Mouse (Mus musculus) liver, embryonic 11.5 days (tissue): ENCODE results near the gene Ampd3. TPM values are rescaled to one million over a fixed set of nuclear protein-coding genes. Genes with fewer than 3 reads are reported as not detected.

Experiments used
- ATAC-seq: fragments of 200-750 bp; cut with Nextera tagmentation; replicated peaks from 2 replicates; pipeline ENCODE4 v1.8.0; 2017; ENCODE audit warnings: moderate number of reproducible peaks, mild to moderate bottlenecking, moderate TSS enrichment, moderate library complexity; ENCODE audit not compliant: low FRiP score
- DNase-seq: peaks from one replicate; pipeline ENCODE4 v3.0.0-alpha.2; 2017; ENCODE audit warnings: low spot score
- H3K27ac ChIP-seq: fragments of 300-500 bp; sonication (generic); 2 replicates; pipeline ENCODE4 v1.5.1; 2014; ENCODE audit warnings: mild to moderate bottlenecking, low read depth, low read length, control low read depth
- H3K27me3 ChIP-seq: fragments of 300-500 bp; sonication (generic); replicated peaks from 2 replicates; pipeline ENCODE4 v1.6.1; 2014; ENCODE audit warnings: low read length, mixed read lengths; ENCODE audit not compliant: control insufficient read depth, insufficient read depth
- H3K36me3 ChIP-seq: fragments of 300-500 bp; sonication (generic); 2 replicates; pipeline ENCODE4 v1.6.1; 2014; ENCODE audit warnings: mild to moderate bottlenecking, low read length, moderate library complexity, mixed read lengths; ENCODE audit not compliant: control insufficient read depth, insufficient read depth
- H3K4me1 ChIP-seq: fragments of 300-500 bp; sonication (generic); replicated peaks from 2 replicates; pipeline ENCODE4 v1.6.1; 2014; ENCODE audit warnings: low read length, mixed read lengths; ENCODE audit not compliant: control insufficient read depth, insufficient read depth
- H3K4me2 ChIP-seq: fragments of 300-500 bp; sonication (generic); 2 replicates; pipeline ENCODE4 v1.6.1; 2014; ENCODE audit warnings: mild to moderate bottlenecking, control low read depth, moderate library complexity
- H3K4me3 ChIP-seq: fragments of 300-500 bp; sonication (generic); 2 replicates; pipeline ENCODE4 v1.5.1; 2014; ENCODE audit warnings: low read depth, low read length, control low read depth
- H3K9ac ChIP-seq: fragments of 300-500 bp; sonication (generic); 2 replicates; pipeline ENCODE4 v1.6.1; 2014; ENCODE audit warnings: low read depth, low read length, control low read depth
- H3K9me3 ChIP-seq: fragments of 300-500 bp; sonication (generic); 2 replicates; pipeline ENCODE4 v1.6.1; 2016; ENCODE audit warnings: low read length, inconsistent platforms, mixed read lengths; ENCODE audit not compliant: control insufficient read depth
- WGBS: fragments of 180-500 bp; shearing (Covaris S2); extraction: QIAGEN DNeasy Blood & Tissue Kit; methylation state at CpG from one replicate; pipeline ENCODE4 v1.1.7; 2014; 5-methylcytosine and 5-hydroxymethylcytosine counted together
- polyA plus RNA-seq: library from polyadenylated mRNA; unstranded; fragments of >200 nt; fragmentation: Nextera tagmentation; extraction: Ambion mirVana; gene quantifications from 2 replicates; pipeline ENCODE4 v1.2.1, GENCODE M21; 2014

Gene Ampd3
- polyA plus RNA-seq, 1 experiment from 2014 or later, result 41.1 TPM

- Histone ChIP-seq H3K36me3 (no peaks in the 10 kb centered on the region), H3K9ac (no peak overlapping the region), H3K27ac (no peak overlapping the region), H3K27me3 (no peaks in the 10 kb centered on the region), H3K4me2 (no peak overlapping the region), H3K4me3 (no peak overlapping the region), H3K4me1 (no peaks in the 10 kb centered on the region), H3K9me3 (no peaks in the 10 kb centered on the region)
- no peak for ATAC-seq
- no peak for DNase-seq
- WGBS, result 86% methylated on average over 12 of the region's 12 CpGs
Measured at GRCm38 (mm10) chr7:110732001-110732632, 35.9 kb upstream of the Ampd3 start.

GRCm38 (mm10) chr7:110736914-110737313 is 31.1 kb upstream of the Ampd3 start:
- H3K9ac ChIP-seq, result no peak overlapping the region
- H3K4me2 ChIP-seq, result no peak overlapping the region
- H3K4me3 ChIP-seq, result no peak overlapping the region
- no peak overlapping the region for H3K27ac ChIP-seq
- no peaks in the 10 kb centered on the region for H3K4me1 ChIP-seq
- no peak for ATAC-seq
- no peaks in the 10 kb centered on the region for H3K27me3 ChIP-seq
- 57% methylated on average over 2 of the region's 2 CpGs for WGBS
- H3K9me3 ChIP-seq, result no peaks in the 10 kb centered on the region
- H3K36me3 ChIP-seq, result no peaks in the 10 kb centered on the region
- DNase-seq, result no peak

- Histone ChIP-seq H3K27ac (no peak overlapping the region), H3K36me3 (no peaks in the 10 kb centered on the region), H3K9me3 (no peaks in the 10 kb centered on the region), H3K9ac (no peak overlapping the region), H3K27me3 (no peaks in the 10 kb centered on the region), H3K4me1 (no peaks in the 10 kb centered on the region), H3K4me2 (no peak overlapping the region), H3K4me3 (no peak overlapping the region)
- ATAC-seq (no peak), DNase-seq (no peak)
- WGBS, result 51% methylated on average over 5 of the region's 5 CpGs
Measured at GRCm38 (mm10) chr7:110739764-110740163, 28.2 kb upstream of the Ampd3 start.

DNA sequence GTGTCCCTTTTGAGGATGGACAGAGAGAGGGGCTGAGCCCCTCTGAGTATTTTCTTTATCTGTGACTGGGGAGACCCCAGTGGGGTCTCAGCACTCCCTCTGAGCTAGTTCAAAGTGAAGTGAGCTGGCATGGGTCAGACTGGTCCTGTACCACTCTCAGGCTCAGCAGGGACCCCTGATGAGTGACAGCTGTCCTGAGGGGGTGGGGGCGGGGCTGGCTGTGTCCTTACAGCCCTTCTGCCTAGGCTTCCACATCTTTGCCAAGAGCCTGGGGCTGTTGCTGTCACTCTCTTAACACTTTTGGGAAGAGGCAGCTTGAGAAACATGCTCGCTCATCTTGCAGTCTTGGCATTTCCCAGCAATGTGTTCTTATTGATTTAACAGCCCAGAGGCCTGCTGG is 27.8 kb upstream of the Ampd3 start:
- no peak overlapping the region for H3K27ac ChIP-seq
- no peak overlapping the region for H3K9ac ChIP-seq
- no peak overlapping the region for H3K4me2 ChIP-seq
- WGBS, result 77% methylated on average over 2 of the region's 2 CpGs
- no peak for ATAC-seq
- H3K4me3 ChIP-seq, result no peak overlapping the region
- no peaks in the 10 kb centered on the region for H3K27me3 ChIP-seq
- no peaks in the 10 kb centered on the region for H3K9me3 ChIP-seq
- no peaks in the 10 kb centered on the region for H3K4me1 ChIP-seq
- no peaks in the 10 kb centered on the region for H3K36me3 ChIP-seq
- DNase-seq, result no peak

GRCm38 (mm10) chr7:110742022-110742421 is 26.0 kb upstream of the Ampd3 start:
- no peaks in the 10 kb centered on the region for H3K4me1 ChIP-seq
- WGBS, result 79% methylated on average over 5 of the region's 5 CpGs

DNA sequence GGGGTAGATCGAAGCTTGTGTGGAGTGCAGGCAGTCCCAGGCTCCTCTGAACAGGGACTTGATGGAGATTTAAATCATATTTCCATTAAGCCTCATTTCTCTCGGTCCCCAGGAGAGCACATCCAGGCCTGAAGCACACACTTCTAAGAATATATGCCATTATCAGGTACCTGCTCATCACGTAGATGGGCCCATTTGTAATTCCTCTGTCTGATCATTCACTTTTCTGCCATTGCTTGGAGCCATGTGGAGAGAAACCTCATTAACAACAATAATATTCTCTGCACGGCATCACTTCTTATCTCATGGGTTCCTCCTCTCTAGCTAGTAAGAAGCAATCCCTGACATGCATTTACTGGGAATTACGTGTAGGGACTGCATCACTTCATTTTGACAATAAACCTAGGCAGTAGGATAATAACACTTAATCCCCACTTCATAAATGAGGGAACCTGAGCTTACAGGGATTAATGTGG is 21.9 kb upstream of the Ampd3 start:
- no peaks in the 10 kb centered on the region for H3K9me3 ChIP-seq
- 74% methylated on average over 5 of the region's 5 CpGs for WGBS
- H3K27me3 ChIP-seq, result no peaks in the 10 kb centered on the region
- H3K36me3 ChIP-seq, result no peaks in the 10 kb centered on the region
- no peak overlapping the region for H3K4me2 ChIP-seq
- ATAC-seq, result no peak
- no peaks in the 10 kb centered on the region for H3K4me1 ChIP-seq
- no peak for DNase-seq
- H3K27ac ChIP-seq, result no peak overlapping the region
- H3K9ac ChIP-seq, result no peak overlapping the region
- no peak overlapping the region for H3K4me3 ChIP-seq

More at GRCm38 (mm10) chr7:110742022-110742421, 26.0 kb upstream of the Ampd3 start:
- DNase-seq, result no peak
- no peak overlapping the region for H3K27ac ChIP-seq
- H3K4me3 ChIP-seq, result no peak overlapping the region
- H3K4me2 ChIP-seq, result no peak overlapping the region
- H3K36me3 ChIP-seq, result no peaks in the 10 kb centered on the region
- no peak for ATAC-seq
- no peak overlapping the region for H3K9ac ChIP-seq
- no peaks in the 10 kb centered on the region for H3K9me3 ChIP-seq
- no peaks in the 10 kb centered on the region for H3K27me3 ChIP-seq

- no peaks in the 10 kb centered on the region for H3K9me3 ChIP-seq
- no peak overlapping the region for H3K9ac ChIP-seq
- no peak for ATAC-seq
- H3K36me3 ChIP-seq, result no peaks in the 10 kb centered on the region
- H3K4me2 ChIP-seq, result no peak overlapping the region
- no peak overlapping the region for H3K27ac ChIP-seq
- 57% methylated on average over 2 of the region's 2 CpGs for WGBS
- H3K4me3 ChIP-seq, result no peak overlapping the region
- no peaks in the 10 kb centered on the region for H3K27me3 ChIP-seq
- H3K4me1 ChIP-seq, result no peaks in the 10 kb centered on the region
- no peak for DNase-seq
Measured at GRCm38 (mm10) chr7:110746809-110747208, 21.2 kb upstream of the Ampd3 start.

DNA sequence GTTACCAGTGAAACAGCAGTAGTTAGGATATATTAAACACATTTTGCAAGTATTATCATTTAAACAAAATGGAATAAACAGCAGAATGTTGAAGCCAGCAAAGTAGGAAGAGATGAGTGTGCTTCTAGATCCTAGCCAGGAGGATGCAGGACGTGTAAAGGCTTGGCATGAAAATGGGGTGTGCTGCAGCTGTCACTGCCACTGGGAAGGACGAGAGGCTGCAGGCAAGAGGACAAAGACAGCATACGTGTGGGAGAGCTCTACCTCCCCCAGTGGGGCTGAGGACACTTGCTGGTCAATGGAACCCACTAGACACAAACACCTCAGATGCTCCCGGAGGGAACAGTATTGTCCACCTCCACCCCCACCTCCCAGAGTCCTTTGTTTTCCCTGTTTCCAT is 17.2 kb upstream of the Ampd3 start:
- no peaks in the 10 kb centered on the region for H3K4me1 ChIP-seq
- no peak overlapping the region for H3K4me3 ChIP-seq
- no peak overlapping the region for H3K27ac ChIP-seq
- ATAC-seq (no peak), DNase-seq (no peak)
- no peaks in the 10 kb centered on the region for H3K27me3 ChIP-seq
- no peak overlapping the region for H3K4me2 ChIP-seq
- no peaks in the 10 kb centered on the region for H3K36me3 ChIP-seq
- 66% methylated on average over 4 of the region's 4 CpGs for WGBS
- no peaks in the 10 kb centered on the region for H3K9me3 ChIP-seq
- no peak overlapping the region for H3K9ac ChIP-seq

- Histone ChIP-seq H3K9me3 (no peaks in the 10 kb centered on the region), H3K4me1 (no peaks in the 10 kb centered on the region), H3K27ac (no peak overlapping the region), H3K27me3 (no peaks in the 10 kb centered on the region), H3K4me2 (no peak overlapping the region), H3K36me3 (no peaks in the 10 kb centered on the region), H3K4me3 (no peak overlapping the region), H3K9ac (no peak overlapping the region)
- WGBS, result 71% methylated on average over 1 of the region's 1 CpGs
- ATAC-seq, result no peak
- DNase-seq, result no peak
Measured at GRCm38 (mm10) chr7:110751634-110752033, 16.4 kb upstream of the Ampd3 start.
